Mouse (Mus musculus) cerebellum, postnatal 25 days (tissue): ENCODE data around the gene Cfhr1.

Experiments
- DNase-seq, 2 experiments: peaks; one replicate each; pipeline ENCODE4 v3.0.0; 2021; ENCODE audit warnings: mixed read lengths in 2 of 2

Gene Cfhr1

DNA sequence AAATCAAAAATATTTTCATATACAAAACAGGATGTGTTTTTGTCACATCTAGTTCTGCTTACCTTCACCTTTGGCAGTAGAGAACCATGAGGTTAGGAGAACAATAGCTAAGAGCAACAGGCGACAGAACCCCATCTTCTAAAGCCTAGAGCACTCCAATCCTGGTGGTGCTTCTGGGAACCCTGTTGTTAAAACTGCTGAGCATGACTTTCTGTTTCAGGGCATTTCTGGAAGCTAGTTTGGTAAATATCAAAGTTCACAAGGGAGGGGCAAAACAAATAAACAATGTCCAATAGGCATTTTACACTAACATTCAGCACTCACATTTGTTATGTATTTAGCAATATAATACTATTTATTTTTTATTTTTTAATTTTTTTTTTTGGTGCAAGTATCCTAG is at the start of gene Cfhr1:
Gene Cfhr1, minus strand, starts transcription at position 249 of the 400 bp plus-strand sequence.
- DNase-seq, result no peak

DNA sequence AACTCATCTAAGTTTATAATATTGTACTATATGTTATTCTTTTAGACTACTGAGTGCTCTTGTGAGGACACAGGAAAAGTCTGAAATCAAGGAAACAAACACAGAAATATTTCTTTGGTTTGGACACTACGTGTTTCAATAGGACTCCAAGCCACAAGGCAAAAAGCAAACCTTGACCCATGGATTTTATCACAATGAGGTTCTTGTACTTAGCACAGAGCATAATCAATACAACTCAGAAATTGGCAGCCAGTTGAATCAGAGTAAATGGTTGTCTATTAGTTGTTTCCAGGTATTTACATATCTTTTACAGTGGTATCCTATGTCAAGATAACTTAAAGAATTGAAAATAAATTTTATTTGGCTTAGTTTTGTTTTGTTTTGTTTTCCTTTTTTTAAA is 8.8 kb downstream of the Cfhr1 start:
- DNase-seq, result no peak

DNA sequence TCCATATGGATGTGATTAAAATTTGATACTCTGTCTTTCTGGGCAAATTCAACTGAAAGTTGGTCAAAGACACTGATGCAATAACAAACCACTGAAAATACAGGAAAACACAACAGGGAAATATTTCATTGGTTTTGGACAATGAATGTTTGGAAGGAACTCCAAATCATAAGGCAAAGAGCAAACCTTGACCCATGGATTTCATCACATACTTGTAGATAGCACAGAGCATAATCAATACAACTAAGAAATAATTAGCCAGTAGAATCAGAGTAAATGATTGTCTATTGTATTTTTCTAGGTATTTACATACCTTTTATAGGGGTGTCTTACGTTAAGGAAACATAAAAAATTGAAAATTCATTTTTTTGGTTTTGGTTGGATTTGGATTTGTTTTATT is 11.5 kb downstream of the Cfhr1 start:
- no peak for DNase-seq

DNA sequence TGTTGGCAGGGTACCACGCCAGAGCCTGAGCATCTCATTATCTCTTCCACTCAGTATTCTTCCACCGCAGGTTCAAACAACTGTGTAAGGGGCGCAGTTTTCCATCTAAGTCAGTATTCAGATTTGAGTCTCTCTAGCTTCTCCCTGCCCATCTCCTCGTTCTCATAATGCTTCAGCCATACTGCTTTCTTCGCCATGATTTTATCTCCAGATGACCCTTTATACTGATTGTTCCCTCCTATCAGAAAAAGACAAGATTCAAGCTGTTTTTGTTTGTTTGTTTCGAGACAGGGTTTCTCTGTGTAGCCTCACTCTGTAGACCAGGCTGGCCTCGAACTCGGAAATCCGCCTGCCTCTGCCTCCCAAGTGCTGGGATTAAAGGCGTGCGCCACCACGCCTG is 45.5 kb downstream of the Cfhr1 start:
- no peak for DNase-seq

DNA sequence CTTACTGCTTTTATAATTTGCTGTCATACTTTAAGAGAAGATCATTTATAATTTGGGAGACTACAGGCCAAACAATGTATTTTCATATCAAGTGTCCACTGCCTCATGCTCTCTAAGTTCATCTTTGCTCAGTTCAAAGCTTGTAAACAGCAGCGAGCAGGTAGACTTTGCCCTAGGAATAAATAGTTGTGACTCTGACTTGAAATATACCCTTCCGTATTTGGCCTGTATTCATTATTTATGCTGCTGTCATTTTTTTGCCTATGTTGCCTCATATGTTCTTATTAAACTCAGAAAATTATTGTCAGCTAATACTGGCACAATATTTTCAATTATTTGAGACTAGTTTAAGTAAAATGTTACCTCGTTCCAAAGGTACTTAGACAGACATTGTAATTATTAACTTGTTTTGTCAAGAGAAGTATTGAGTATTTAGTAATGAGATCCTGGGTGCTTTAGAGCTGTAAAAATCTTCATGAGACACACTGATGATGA is 58.8 kb downstream of the Cfhr1 start, which contains the start of gene F13b:
Gene F13b, plus strand, starts transcription at position 445 of the 495 bp plus-strand sequence.
- no peak for DNase-seq

DNA sequence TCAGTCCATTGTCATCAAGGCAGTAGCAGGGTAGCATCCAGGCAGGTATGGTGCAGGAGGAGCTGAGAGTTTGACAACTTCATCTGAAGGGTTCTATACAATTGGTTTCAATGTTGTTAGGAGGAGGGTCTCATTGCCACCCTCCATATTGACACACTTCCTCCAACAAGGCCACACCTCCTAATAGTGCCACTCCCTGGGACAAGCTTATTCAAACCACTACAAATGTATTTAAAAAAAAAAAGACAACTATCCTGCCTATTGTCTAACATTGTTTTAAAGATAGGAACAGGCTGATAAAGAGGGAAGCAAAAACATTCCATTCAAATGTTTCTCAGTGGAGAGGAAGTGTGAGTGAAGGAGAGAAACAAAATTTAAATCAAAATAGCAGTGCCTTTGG is 60.3 kb downstream of the Cfhr1 start:
- no peak for DNase-seq
